Comparison of ENCODE assay signal across 7 mouse cellular contexts in genomic region chr3:142764995-142765777, GRCm38 (mm10). TPM values are rescaled to one million over a fixed set of nuclear protein-coding genes. Genes with fewer than 3 reads are reported as not detected.
DNase-seq lines count a peak whose midpoint lies in the region; ATAC-seq lines count a peak whose summit lies in the region.

Gtf2b (plus strand) TSS chr3:142765045.

- intact Hi-C loops in left cerebral cortex, postnatal 36 days (cut with DNase I): loop anchor here (2.0 kb wide), 1 partner anchor 118 kb away; the partner anchor contains the start of gene Pkn2

- H3K4me3 ChIP-seq in intestine, embryonic 16.5 days (ENCODE audit: low read length): peak within 1 kb of the TSS; percentile 78
- H3K4me3 ChIP-seq in midbrain, embryonic 11.5 days (ENCODE audit: low read depth, low read length): peak within 1 kb of the TSS; percentile 88

- H3K9me3 ChIP-seq in intestine, embryonic 16.5 days (ENCODE audit: control insufficient read depth, low read length): no peaks in the 10 kb centered on the region
- H3K9me3 ChIP-seq in midbrain, embryonic 11.5 days (ENCODE audit: control insufficient read depth, low read length): no peaks in the 10 kb centered on the region

- H3K4me1 ChIP-seq in intestine, embryonic 16.5 days (ENCODE audit: control insufficient read depth, insufficient read depth, low read length): peaks cover 7% of the 10 kb centered on the region
- peaks cover 7% of the 10 kb centered on the region; the same call in 1 of the 2 replicates for H3K4me1 ChIP-seq in midbrain, embryonic 11.5 days (ENCODE audit: control insufficient read depth, insufficient read depth, low read length)

- H3K36me3 ChIP-seq in intestine, embryonic 16.5 days (ENCODE audit: control insufficient read depth, insufficient read depth, low read length): no peaks in the 10 kb centered on the region
- H3K36me3 ChIP-seq in midbrain, embryonic 11.5 days (ENCODE audit: control insufficient read depth, insufficient read depth, low read length): no peaks in the 10 kb centered on the region

- peak within 1 kb of the TSS; percentile 81 for H3K27ac ChIP-seq in intestine, embryonic 16.5 days (ENCODE audit: low read length)
- H3K27ac ChIP-seq in midbrain, embryonic 11.5 days (ENCODE audit: low read depth, low read length): peak within 1 kb of the TSS; percentile 60

- under 1% methylated on average over 64 of the region's 64 CpGs for WGBS in intestine, embryonic 16.5 days
- WGBS in midbrain, embryonic 11.5 days: under 1% methylated on average over 64 of the region's 64 CpGs

- peak; percentile 100 for ATAC-seq in intestine, embryonic 16.5 days
- peak; percentile 99 for ATAC-seq in midbrain, embryonic 11.5 days (ENCODE audit: low FRiP score)

- H3K27me3 ChIP-seq in intestine, embryonic 16.5 days (replicated peaks; ENCODE audit: control insufficient read depth, insufficient read depth, low read length): no peaks in the 10 kb centered on the region
- H3K27me3 ChIP-seq in midbrain, embryonic 11.5 days (ENCODE audit: control insufficient read depth, insufficient read depth, low read length): no peaks in the 10 kb centered on the region

- peak; percentile 96 for DNase-seq in adrenal gland, adult 2 months
- peak; percentile 90 for DNase-seq in embryo, embryonic 11.5 days (ENCODE audit: low read depth, low spot score)
- DNase-seq in gastrocnemius, postnatal 4 days (ENCODE audit: low spot score in 2 of 2): peak; percentile 93 to 95
- DNase-seq in left cerebral cortex, postnatal 36 days (ENCODE audit: low spot score in 2 of 2): peak; percentile 91
- peak; percentile 99 for DNase-seq in midbrain, embryonic 11.5 days (ENCODE audit: low spot score, missing footprints)
- peak; percentile 94 for DNase-seq in skeletal muscle tissue, adult 2 months (ENCODE audit: low read depth, low spot score)

- H3K4me2 ChIP-seq in intestine, embryonic 16.5 days (ENCODE audit: low read depth, low read length): peak within 1 kb of the TSS; percentile 61
- peak within 1 kb of the TSS; percentile 55 for H3K4me2 ChIP-seq in midbrain, embryonic 11.5 days

- peak within 1 kb of the TSS; percentile 94 for H3K9ac ChIP-seq in intestine, embryonic 16.5 days (ENCODE audit: low read depth, low read length)
- peak within 1 kb of the TSS; percentile 94 for H3K9ac ChIP-seq in midbrain, embryonic 11.5 days (ENCODE audit: low read length)

RNA-seq across cellular contexts. Expression of gene Gtf2b, which starts in this region (rescaled TPM):
- total RNA-seq in adrenal gland, adult 2 months (2021): 10 to 100 TPM; 58.6 to 69.1 TPM
- 9.3 and 12.4 TPM in 2 replicates for polyA plus RNA-seq in adrenal gland, adult 2 months (2012; rRNA removed)
- total RNA-seq in gastrocnemius, postnatal 4 days (2021): 10 to 100 TPM; 24.2 to 26.7 TPM
- 68.2 and 72.0 TPM in 2 replicates for polyA plus RNA-seq in intestine, embryonic 16.5 days (2015; fragmentation: Nextera tagmentation; extraction: Ambion mirVana)
- total RNA-seq in left cerebral cortex, postnatal 36 days (2021): 10 to 100 TPM; 40.6 to 42.5 TPM
- 100 and 105 TPM in 2 replicates for polyA plus RNA-seq in midbrain, embryonic 11.5 days (2014; fragmentation: Nextera tagmentation; extraction: Ambion mirVana)

Comparison
In these comparisons a context has a peak if more than half of its experiments do, and no peak if none do; other contexts are left out.
1. Peak in every context shown above with its lines: DNase-seq, ATAC-seq, H3K4me3 ChIP-seq and H3K27ac ChIP-seq.